Mouse (Mus musculus): Measurements from ENCODE around the gene Ccnb3. TPM values are rescaled to one million over a fixed set of nuclear protein-coding genes. Genes with fewer than 3 reads are reported as not detected.

Ccnb3 gene
- polyA plus RNA-seq (2014; fragmentation: Nextera tagmentation; extraction: Ambion mirVana) = not detected in 2 replicates

GRCm38 (mm10) chrX:7041519-7041918 lies at the start of gene Ccnb3:
Ccnb3 (minus strand) TSS chrX:7041619.
- 93% methylated on average over 19 of the region's 19 CpGs for WGBS
- no peaks in the 10 kb centered on the region for H3K36me3 ChIP-seq (ENCODE audit: control insufficient read depth, insufficient read depth, low read length)
- no peak for DNase-seq (ENCODE audit: low spot score, missing footprints)
- no peaks in the 10 kb centered on the region for H3K9me3 ChIP-seq (ENCODE audit: control insufficient read depth, low read length)
- no peak within 1 kb of the TSS for H3K4me3 ChIP-seq (ENCODE audit: low read depth, low read length)
- H3K4me2 ChIP-seq = no peak within 1 kb of the TSS
- H3K4me1 ChIP-seq (ENCODE audit: control insufficient read depth, insufficient read depth, low read length) = no peaks in the 10 kb centered on the region
- H3K27ac ChIP-seq (ENCODE audit: low read depth, low read length) = no peak within 1 kb of the TSS
- no peak within 1 kb of the TSS for H3K9ac ChIP-seq (ENCODE audit: low read length)
- no peaks in the 10 kb centered on the region for H3K27me3 ChIP-seq (ENCODE audit: control insufficient read depth, insufficient read depth, low read length)
- no peak for ATAC-seq (ENCODE audit: low FRiP score)

DNA sequence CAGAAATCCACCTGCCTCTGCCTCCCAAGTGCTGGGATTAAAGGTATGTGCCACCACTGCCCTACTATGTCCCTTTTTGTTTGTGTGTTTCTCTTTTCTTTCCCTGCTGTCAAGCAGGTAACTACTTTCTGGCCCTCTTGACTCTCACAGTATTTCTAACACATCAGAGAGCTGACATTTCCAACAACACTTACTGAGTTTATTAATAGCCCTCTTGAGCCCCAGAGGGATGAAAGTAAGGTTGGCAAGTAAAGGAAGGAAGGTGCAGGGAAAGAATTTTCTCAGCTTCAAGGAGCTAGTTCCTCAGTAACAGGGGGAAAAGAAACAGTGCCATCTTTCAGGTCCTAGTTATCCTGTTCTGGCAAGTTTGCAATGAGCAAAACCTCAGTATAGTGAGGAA lies 48.9 kb upstream of the Ccnb3 start:
- Histone ChIP-seq H3K27me3 (ENCODE audit: control insufficient read depth, insufficient read depth, low read length) (no peaks in the 10 kb centered on the region), H3K9ac (ENCODE audit: low read length) (no peak overlapping the region), H3K36me3 (ENCODE audit: control insufficient read depth, insufficient read depth, low read length) (no peaks in the 10 kb centered on the region), H3K27ac (ENCODE audit: low read depth, low read length) (no peak overlapping the region), H3K4me2 (no peak overlapping the region), H3K4me3 (ENCODE audit: low read depth, low read length) (no peak overlapping the region), H3K4me1 (ENCODE audit: control insufficient read depth, insufficient read depth, low read length) (no peaks in the 10 kb centered on the region), H3K9me3 (ENCODE audit: control insufficient read depth, low read length) (no peaks in the 10 kb centered on the region)
- DNase-seq (ENCODE audit: low spot score, missing footprints) = no peak
- no peak for ATAC-seq (ENCODE audit: low FRiP score)

- Histone ChIP-seq H3K4me1 (ENCODE audit: control insufficient read depth, insufficient read depth, low read length) (no peaks in the 10 kb centered on the region), H3K27ac (ENCODE audit: low read depth, low read length) (no peak overlapping the region), H3K9ac (ENCODE audit: low read length) (no peak overlapping the region), H3K4me2 (no peak overlapping the region), H3K9me3 (ENCODE audit: control insufficient read depth, low read length) (no peaks in the 10 kb centered on the region), H3K27me3 (ENCODE audit: control insufficient read depth, insufficient read depth, low read length) (no peaks in the 10 kb centered on the region), H3K36me3 (ENCODE audit: control insufficient read depth, insufficient read depth, low read length) (no peaks in the 10 kb centered on the region), H3K4me3 (ENCODE audit: low read depth, low read length) (no peak overlapping the region)
- no peak for ATAC-seq (ENCODE audit: low FRiP score)
- DNase-seq (ENCODE audit: low spot score, missing footprints) = no peak
- WGBS = 91% methylated on average over 1 of the region's 1 CpGs
Measured at GRCm38 (mm10) chrX:7085878-7086277, 44.5 kb upstream of the Ccnb3 start.

- DNase-seq (ENCODE audit: low spot score, missing footprints) (no peak), ATAC-seq (ENCODE audit: low FRiP score) (no peak)
- Histone ChIP-seq H3K27me3 (ENCODE audit: control insufficient read depth, insufficient read depth, low read length) (no peaks in the 10 kb centered on the region), H3K4me2 (no peak overlapping the region), H3K4me1 (ENCODE audit: control insufficient read depth, insufficient read depth, low read length) (no peaks in the 10 kb centered on the region), H3K36me3 (ENCODE audit: control insufficient read depth, insufficient read depth, low read length) (no peaks in the 10 kb centered on the region), H3K27ac (ENCODE audit: low read depth, low read length) (no peak overlapping the region), H3K9ac (ENCODE audit: low read length) (no peak overlapping the region), H3K4me3 (ENCODE audit: low read depth, low read length) (no peak overlapping the region), H3K9me3 (ENCODE audit: control insufficient read depth, low read length) (no peaks in the 10 kb centered on the region)
- WGBS = 69% methylated on average over 6 of the region's 6 CpGs
Measured at GRCm38 (mm10) chrX:7079820-7080429, 38.5 kb upstream of the Ccnb3 start.

GRCm38 (mm10) chrX:7068002-7068401 lies 26.6 kb upstream of the Ccnb3 start:
- H3K9me3 ChIP-seq (ENCODE audit: control insufficient read depth, low read length) = no peaks in the 10 kb centered on the region
- no peak overlapping the region for H3K27ac ChIP-seq (ENCODE audit: low read depth, low read length)
- no peak overlapping the region for H3K4me3 ChIP-seq (ENCODE audit: low read depth, low read length)
- H3K27me3 ChIP-seq (ENCODE audit: control insufficient read depth, insufficient read depth, low read length) = no peaks in the 10 kb centered on the region
- no peak overlapping the region for H3K4me2 ChIP-seq
- 85% methylated on average over 2 of the region's 2 CpGs for WGBS
- DNase-seq (ENCODE audit: low spot score, missing footprints) (no peak), ATAC-seq (ENCODE audit: low FRiP score) (no peak)
- no peaks in the 10 kb centered on the region for H3K4me1 ChIP-seq (ENCODE audit: control insufficient read depth, insufficient read depth, low read length)
- H3K36me3 ChIP-seq (ENCODE audit: control insufficient read depth, insufficient read depth, low read length) = no peaks in the 10 kb centered on the region
- no peak overlapping the region for H3K9ac ChIP-seq (ENCODE audit: low read length)

- ATAC-seq (ENCODE audit: low FRiP score) (no peak), DNase-seq (ENCODE audit: low spot score, missing footprints) (no peak)
- Histone ChIP-seq H3K9me3 (ENCODE audit: control insufficient read depth, low read length) (no peaks in the 10 kb centered on the region), H3K4me1 (ENCODE audit: control insufficient read depth, insufficient read depth, low read length) (no peaks in the 10 kb centered on the region), H3K9ac (ENCODE audit: low read length) (no peak within 1 kb of the TSS), H3K36me3 (ENCODE audit: control insufficient read depth, insufficient read depth, low read length) (no peaks in the 10 kb centered on the region), H3K4me2 (no peak within 1 kb of the TSS), H3K27me3 (ENCODE audit: control insufficient read depth, insufficient read depth, low read length) (no peaks in the 10 kb centered on the region), H3K4me3 (ENCODE audit: low read depth, low read length) (no peak within 1 kb of the TSS), H3K27ac (ENCODE audit: low read depth, low read length) (no peak within 1 kb of the TSS)
- 94% methylated on average over 1 of the region's 1 CpGs for WGBS
Measured at GRCm38 (mm10) chrX:7067219-7067618, 25.8 kb upstream of the Ccnb3 start, which contains the start of gene Akap4. Akap4 (plus strand) TSS chrX:7067519.

DNA sequence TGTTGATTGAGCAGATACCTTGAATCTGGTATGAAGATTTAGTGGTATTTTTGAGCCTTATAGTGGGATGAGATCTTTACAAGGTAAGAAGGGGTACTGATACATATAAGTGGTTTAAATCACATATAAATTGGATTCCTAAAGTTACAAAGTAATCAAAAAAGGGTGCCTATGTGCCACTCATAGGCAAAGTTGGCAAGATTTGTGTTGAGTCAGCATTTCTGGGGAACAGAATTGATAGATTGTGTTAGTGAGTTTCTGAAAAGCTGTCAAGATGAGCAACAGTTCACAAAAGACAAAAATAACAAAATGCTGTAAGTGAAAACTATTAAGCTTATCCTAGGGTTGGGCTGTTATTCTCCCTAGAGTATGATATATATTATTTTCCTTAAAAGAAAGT lies 22.7 kb upstream of the Ccnb3 start:
- Histone ChIP-seq H3K27ac (ENCODE audit: low read depth, low read length) (no peak overlapping the region), H3K4me3 (ENCODE audit: low read depth, low read length) (no peak overlapping the region), H3K9me3 (ENCODE audit: control insufficient read depth, low read length) (no peaks in the 10 kb centered on the region), H3K4me1 (ENCODE audit: control insufficient read depth, insufficient read depth, low read length) (no peaks in the 10 kb centered on the region), H3K4me2 (no peak overlapping the region), H3K36me3 (ENCODE audit: control insufficient read depth, insufficient read depth, low read length) (no peaks in the 10 kb centered on the region), H3K27me3 (ENCODE audit: control insufficient read depth, insufficient read depth, low read length) (no peaks in the 10 kb centered on the region), H3K9ac (ENCODE audit: low read length) (no peak overlapping the region)
- no peak for DNase-seq (ENCODE audit: low spot score, missing footprints)
- ATAC-seq (ENCODE audit: low FRiP score) = no peak

GRCm38 (mm10) chrX:7057634-7058033 lies 16.2 kb upstream of the Ccnb3 start:
- ATAC-seq (ENCODE audit: low FRiP score) = no peak
- H3K36me3 ChIP-seq (ENCODE audit: control insufficient read depth, insufficient read depth, low read length) = no peaks in the 10 kb centered on the region
- H3K27ac ChIP-seq (ENCODE audit: low read depth, low read length) = no peak overlapping the region
- H3K27me3 ChIP-seq (ENCODE audit: control insufficient read depth, insufficient read depth, low read length) = no peaks in the 10 kb centered on the region
- no peak overlapping the region for H3K4me3 ChIP-seq (ENCODE audit: low read depth, low read length)
- no peak for DNase-seq (ENCODE audit: low spot score, missing footprints)
- WGBS = 82% methylated on average over 2 of the region's 2 CpGs
- no peaks in the 10 kb centered on the region for H3K4me1 ChIP-seq (ENCODE audit: control insufficient read depth, insufficient read depth, low read length)
- no peak overlapping the region for H3K9ac ChIP-seq (ENCODE audit: low read length)
- H3K4me2 ChIP-seq = no peak overlapping the region
- H3K9me3 ChIP-seq (ENCODE audit: control insufficient read depth, low read length) = no peaks in the 10 kb centered on the region

DNA sequence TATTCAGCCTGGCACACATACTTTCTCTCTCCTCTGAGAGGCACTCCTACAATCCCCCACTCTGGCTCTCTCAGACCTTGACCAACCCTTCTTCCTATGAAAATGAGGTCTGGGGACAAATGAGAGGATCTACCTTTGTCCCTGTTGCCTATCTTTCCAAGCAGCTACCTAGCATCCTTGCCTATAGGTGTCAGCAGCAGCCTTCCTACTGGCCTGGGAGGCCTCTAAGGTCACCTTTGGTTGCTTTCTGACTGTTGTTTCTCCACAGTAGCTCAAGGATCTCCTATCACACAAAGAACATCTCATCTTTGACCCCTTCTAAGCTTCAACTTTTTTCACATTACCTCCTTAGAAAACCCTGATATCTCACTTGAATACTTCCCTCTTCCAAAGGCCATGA lies 15.6 kb upstream of the Ccnb3 start:
- no peak overlapping the region for H3K9ac ChIP-seq (ENCODE audit: low read length)
- no peak for ATAC-seq (ENCODE audit: low FRiP score)

More for the DNA sequence above, 15.6 kb upstream of the Ccnb3 start:
- Histone ChIP-seq H3K27ac (ENCODE audit: low read depth, low read length) (no peak overlapping the region), H3K27me3 (ENCODE audit: control insufficient read depth, insufficient read depth, low read length) (no peaks in the 10 kb centered on the region), H3K4me3 (ENCODE audit: low read depth, low read length) (no peak overlapping the region), H3K4me2 (no peak overlapping the region), H3K4me1 (ENCODE audit: control insufficient read depth, insufficient read depth, low read length) (no peaks in the 10 kb centered on the region), H3K9me3 (ENCODE audit: control insufficient read depth, low read length) (no peaks in the 10 kb centered on the region), H3K36me3 (ENCODE audit: control insufficient read depth, insufficient read depth, low read length) (no peaks in the 10 kb centered on the region)
- no peak for DNase-seq (ENCODE audit: low spot score, missing footprints)

All from midbrain, embryonic 11.5 days (tissue).